Mouse (Mus musculus): ENCODE data around the gene Gm10974.

Gm10974 gene

DNA sequence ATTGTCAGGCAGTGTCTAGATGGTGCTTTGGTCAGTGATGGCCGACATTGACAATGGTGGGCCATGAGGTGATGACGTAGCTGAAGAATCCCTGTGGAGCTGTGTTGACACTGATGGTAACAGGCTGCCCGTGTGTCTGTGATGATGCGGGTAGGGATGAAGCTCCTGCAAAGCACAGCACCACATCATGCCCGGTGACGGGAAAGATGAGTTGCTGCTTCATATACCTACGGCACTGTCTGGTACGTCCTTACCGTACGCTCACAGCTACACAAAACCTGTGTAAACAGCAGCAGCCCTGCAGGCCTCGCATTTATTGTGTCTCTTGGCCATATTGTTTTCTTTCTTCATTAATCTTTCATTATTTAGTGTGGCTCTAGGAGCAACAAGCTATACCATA, 1.2 kb upstream of the Gm10974 start:
- no peak for DNase-seq

DNA sequence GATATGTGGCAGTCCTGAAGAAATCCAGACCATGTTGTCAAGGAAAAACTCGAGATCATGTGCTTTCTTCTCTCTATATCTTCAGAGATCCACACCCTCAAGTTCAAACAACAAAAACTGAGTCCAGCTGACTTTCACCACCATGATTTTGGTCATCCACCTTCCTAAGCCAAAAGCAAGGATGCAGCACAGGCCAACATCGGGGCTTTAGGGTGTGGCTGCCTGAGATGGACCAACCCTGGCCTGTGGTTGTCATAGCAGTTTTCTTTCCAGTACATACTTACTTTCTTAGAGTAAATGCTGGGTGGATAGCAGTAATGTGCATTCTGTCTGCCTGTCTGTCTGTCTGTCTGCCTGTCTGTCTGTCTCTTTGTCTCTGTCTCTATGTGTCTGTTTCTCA, 294 bp upstream of the Gm10974 start:
- no peak for DNase-seq

DNA sequence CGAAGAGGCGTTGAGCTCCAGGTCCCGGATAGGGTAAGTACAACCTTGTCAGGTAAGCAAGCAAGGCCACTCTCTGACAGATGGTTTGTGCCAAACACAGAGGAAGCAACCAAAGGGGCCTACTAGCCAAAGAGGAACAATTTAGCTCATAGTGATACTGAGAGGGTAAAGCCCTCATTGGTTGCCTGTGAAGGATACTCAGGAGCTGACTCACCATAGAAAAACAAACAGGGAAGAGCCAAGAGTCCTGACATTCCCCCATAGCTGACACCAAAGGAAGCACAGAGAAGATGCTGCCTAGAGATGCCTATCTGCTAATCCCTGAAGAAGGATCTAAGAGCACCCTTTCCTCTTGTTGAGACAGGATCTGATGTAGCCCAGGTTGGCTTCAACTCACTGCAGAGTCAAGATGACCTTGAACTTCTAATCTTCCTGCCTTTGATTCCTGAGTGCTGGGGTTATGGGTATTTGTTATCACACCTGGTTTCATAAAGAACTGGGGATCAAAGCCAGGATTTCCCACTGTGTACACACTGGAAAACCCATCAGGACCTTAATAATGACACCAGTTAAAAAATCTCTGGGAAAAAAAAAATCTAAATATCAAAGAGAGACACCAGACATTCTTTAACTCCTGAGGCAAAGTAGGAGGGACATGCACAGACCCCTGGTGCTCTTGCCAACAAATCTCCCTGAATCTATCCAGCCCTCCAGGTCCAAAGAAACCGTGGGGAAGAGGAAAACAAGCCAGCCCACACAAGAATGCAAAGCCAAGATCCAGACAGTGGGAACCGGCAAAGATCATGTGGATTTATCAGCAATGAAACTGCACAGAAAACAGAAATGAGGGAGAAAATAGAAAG, 3.6 kb downstream of the Gm10974 start:
- DNase-seq = no peak

DNA sequence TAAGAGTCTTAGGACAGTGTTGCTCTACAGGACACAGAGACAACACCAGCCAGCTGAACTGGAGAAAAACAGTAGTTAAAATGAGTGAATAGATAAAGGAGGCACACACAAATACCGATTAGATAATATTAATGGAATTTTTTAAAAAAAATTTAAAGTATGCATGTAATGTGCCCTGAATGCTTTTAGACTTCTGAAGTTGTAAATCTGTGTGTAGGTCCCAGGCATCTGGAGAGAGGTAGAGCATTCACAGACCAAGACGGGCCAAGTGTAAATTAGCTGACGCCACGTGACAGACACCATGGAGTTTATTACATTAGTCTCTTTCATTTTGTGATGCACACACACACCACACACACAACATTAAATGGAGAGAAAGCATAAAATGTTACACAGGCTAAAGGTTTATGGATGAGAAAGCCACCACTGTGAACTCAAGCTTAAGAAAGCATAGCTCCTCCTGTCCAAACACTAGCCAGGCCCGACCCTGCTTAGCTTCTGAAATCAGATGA, 4.3 kb downstream of the Gm10974 start:
- no peak for DNase-seq

GRCm38 (mm10) chr7:66370970-66371369, 5.3 kb downstream of the Gm10974 start:
- no peak for DNase-seq

DNA sequence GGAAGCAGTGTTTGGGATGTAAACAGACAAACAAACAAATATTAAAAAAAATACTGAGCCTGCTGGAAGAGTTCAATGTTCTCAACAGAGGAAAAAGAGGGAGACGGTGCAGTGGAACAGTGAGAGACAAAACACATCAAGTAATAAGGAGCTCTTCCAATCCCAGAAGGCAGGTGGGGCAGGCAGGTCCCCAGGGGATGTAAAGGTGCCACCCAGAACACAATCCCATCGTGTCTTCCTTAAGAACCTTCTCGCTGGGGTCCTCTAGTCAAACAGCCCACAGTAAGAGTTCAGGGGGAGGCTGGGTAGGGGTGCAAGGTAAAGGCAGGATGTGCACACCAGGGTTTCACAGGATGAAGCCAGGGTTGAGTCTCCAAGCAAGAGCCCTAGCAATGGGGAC, 7.7 kb downstream of the Gm10974 start:
- no peak for DNase-seq

DNA sequence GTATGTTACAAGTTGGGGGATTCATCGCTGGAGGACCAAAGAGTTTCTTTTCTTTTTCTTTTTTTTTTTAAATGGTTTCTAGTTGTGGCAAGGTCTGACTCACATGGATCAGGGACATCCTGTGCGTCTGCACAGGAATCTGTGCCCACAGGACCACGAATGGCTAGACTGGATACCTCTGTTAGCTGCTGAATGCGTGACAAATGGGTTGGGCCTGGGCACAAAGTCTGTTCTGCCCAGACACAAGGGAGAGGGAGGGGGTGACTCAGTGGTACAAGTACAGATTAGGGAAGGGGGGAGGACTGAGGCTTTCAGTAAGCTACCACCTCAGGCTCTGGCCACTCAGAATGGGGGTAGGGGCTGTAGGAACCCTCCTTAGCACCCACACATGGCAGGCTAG, 10.0 kb downstream of the Gm10974 start:
- DNase-seq = no peak

- DNase-seq = no peak
Measured at GRCm38 (mm10) chr7:66376560-66376959, 10.9 kb downstream of the Gm10974 start.

DNA sequence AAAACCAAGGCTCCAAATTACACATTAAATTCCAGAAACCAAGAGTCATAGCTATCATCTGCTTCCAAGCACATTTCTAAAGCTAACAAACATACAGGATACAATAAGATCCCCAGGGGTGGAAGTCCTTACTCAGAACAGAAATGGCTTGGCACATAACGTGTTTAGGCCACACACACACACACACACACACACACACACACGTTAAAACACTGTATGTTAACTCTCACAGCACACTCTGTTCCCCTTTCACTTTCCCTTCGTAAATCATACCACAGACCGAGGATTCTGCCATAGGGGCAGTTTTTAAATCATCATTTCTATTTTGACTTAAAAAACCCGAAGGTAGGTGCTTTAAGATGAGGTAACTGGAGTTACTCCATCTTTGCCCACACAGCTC, 18.5 kb downstream of the Gm10974 start:
- no peak for DNase-seq

DNA sequence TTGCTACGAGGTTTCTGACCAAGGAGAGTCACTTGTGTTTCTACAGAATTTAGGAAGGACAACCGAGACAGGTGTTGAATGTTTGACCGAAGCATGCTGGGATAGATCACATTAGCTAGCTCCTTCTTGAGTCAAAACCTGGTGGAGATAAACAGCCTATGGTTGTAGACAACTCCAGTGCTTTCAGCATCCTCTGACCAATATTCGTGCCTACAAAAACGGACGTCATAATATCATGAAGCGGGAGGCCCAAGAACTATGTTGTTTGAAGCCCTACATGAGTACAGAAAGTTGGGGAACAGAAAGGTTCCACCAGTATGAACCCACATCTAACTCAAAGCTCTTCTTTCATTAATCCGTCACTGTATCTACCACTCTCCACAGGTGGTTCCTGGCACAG, 19.2 kb downstream of the Gm10974 start:
- DNase-seq = no peak

DNA sequence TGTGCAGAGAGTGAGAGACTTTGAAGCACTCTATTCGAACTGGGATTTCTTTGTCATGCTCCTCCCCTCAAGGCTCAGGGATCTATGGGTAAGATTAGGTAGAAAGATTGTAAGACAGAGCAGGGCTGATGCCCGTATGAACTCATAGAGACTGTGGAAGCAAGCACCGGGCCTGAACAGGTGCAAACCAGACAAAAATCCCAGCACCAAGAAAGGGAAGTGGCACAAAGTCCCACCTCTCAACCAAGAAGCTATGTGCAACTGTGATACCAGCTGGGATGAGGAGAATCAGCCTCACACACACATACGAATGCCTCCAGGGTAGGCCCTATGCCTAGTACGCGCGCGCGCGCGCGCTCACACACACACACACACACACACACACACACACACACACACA, 20.1 kb downstream of the Gm10974 start:
- DNase-seq = no peak

DNA sequence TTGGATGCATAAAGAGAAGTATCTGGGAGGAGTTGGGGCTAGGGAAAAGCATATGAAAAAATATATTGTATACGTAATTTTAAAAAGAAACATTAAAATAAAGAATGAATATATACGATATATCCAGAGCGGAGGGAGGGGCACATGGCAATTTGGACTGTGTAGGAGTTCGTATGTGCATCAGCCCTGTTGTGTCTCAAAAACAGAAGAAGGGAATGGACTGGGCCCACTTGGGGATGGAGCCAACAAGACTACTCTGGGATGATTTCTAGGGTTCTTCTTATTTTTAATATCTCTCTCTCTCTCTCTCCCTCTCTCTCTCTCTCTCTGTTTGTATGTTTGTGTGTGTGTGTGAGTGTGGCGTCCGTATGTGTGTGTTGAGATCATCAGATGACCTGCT, 20.7 kb downstream of the Gm10974 start:
- DNase-seq = no peak

DNA sequence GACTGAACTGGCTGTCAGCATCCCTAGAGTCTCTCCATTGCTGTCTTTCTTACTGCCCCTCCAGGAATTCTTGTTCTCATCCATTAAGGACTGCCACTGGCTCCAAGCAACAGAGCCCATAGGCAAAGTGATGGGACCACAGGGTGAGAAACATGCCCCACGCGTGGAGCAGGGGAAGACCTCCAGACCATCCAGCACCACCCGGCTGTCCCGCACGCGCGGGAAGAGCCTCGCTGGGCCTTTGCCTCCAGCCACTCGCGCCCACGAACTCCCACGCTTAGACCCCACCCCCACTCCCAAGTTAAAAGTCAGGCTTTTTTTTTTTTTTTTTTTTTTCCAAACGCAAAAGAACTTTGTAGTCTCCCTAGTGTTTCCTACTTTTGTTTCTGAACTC, 21.7 kb downstream of the Gm10974 start:
- no peak for DNase-seq

GRCm38 (mm10) chr7:66387813-66388521, 22.3 kb downstream of the Gm10974 start, which contains the start of gene Lrrk1:
Lrrk1 (minus strand) TSS chr7:66388350.
- no peak for DNase-seq

DNA sequence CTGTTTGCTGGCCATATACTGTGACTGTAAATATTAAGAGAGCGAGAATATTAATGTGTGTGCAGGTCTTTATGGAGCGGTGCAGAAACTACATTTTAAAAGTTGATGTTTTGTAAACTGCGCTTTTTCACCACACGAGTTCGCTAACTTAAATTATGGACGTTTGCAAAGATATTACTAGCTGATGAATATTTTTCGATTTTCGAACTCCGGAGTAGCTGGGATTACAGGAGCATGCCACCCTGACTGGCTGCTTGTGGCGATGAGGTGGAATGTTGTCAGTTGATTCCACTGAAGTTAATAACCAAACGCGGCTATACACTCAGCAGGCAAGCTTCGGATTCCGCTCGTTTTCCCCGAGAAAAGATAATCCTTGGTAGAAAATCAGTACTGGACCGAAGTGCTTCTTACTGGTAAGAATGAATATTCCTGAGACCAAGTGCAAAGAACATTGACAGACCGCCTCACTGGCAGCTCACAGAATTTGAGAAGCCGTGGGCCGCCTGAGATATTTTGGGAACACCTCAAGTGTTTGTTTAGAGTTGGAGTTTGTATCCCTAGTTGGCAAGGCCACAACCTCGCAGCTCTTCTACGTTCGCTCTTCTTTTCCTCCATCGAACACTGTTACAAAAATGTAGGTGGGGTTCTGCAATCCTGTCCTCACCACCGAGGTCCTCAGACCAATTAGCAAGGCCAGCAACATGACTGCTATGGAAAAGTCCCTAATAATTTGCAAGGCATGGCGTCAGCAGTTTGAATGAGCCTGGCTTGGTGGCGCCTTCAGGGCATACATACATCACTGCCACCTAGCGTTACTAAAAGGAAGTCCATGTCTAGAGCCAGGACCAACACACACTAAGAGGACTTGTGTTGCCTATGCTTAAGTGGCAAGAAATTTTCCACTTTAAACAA, 23.2 kb downstream of the Gm10974 start:
- peak; percentile 25 for DNase-seq

GRCm38 (mm10) chr7:66397288-66397687, 31.6 kb downstream of the Gm10974 start:
- no peak for DNase-seq

- DNase-seq = no peak
Measured at GRCm38 (mm10) chr7:66401605-66402004, 35.9 kb downstream of the Gm10974 start.

GRCm38 (mm10) chr7:66402876-66403275, 37.2 kb downstream of the Gm10974 start:
- DNase-seq = no peak

DNA sequence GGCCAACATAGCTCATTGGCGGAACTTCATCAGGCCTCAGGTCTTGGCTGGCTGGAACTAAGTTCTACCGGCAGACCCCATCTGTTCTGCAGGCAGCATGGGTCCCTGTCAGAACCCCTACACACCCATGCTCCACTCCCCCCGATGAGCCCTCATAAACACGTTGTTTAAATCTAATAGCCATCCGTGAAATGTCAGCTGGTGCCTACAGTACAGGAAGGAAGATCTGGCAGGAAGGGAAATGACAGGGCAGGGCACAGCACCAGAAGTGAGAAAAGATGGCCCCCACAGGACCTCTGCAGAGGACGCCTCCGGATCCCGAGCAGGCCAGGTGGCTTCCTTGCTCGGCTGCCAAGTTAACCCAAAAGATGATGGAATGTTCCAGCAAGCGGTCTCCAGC, 38.4 kb downstream of the Gm10974 start:
- DNase-seq = no peak

- no peak for DNase-seq
Measured at GRCm38 (mm10) chr7:66404802-66405201, 39.1 kb downstream of the Gm10974 start.

DNA sequence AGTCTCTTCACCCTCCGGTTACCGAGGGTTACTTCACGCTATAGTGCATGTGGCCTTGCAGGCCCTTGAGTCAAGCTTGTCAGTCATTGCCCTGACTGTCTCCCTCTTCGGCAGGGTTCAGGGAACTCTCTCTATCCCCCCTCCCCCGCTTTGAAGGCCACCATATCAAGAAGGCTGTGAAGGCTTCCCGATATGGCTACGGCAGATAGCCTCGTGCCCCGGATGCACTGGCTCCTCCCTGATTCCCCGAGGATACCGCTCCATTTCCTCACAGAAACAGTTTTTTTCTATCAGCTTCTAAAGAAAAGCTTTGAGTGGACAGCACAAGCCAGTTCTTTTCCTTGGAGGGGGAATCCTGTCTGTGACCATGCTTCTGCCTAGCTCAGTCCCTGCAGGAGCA, 39.8 kb downstream of the Gm10974 start:
- DNase-seq = no peak

GRCm38 (mm10) chr7:66405951-66406721, 40.4 kb downstream of the Gm10974 start:
- no peak for DNase-seq
